ENCODE assay signal across 8 mouse cellular contexts in the genomic region with DNA sequence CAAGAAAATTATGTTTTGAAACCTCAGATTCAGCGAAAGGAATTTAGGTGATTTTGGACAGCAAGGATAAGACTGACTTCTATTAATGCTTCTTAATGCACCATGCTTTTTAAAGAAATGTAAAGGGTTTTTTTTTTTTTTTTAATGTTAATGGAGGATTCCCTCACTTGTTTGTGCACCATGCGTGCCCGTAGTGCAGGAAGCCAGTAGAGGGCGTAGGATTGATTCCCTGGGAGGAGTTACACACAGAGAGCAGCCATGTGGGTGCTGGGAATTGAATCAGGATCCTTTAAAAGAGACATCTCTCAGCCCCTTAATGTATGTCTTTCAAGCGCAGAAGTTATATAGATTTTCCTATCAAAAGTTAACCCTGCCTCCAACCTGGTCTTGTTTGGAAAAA. TPM values are rescaled to one million over a fixed set of nuclear protein-coding genes. Genes with fewer than 3 reads are reported as not detected.
DNase-seq lines count a peak whose midpoint lies in the region; ATAC-seq and TF ChIP-seq lines count a peak whose summit lies in the region.

No protein-coding gene starts in this region.

- peak overlapping the region; percentile 98 for H3K9ac ChIP-seq in intestine, embryonic 16.5 days (ENCODE audit: low read depth, low read length)
- H3K9ac ChIP-seq in lung, embryonic 14.5 days = peak overlapping the region; percentile 97

- peak overlapping the region; percentile 43 for H3K4me2 ChIP-seq in intestine, embryonic 16.5 days (ENCODE audit: low read depth, low read length)
- peak overlapping the region; percentile 65 for H3K4me2 ChIP-seq in lung, embryonic 14.5 days

- peak; percentile 52 for TF ChIP-seq CTCF in lung, embryonic 14.5 days (IDR thresholded peaks at IDR 0.05; ENCODE audit: low read depth)
- peak; percentile 44; the same call in 1 of the 2 replicates for TF ChIP-seq CTCF in small intestine, adult 2 months (IDR thresholded peaks at IDR 0.05; ENCODE audit: extremely low read depth, insufficient read length, insufficient replicate concordance, low read depth, low read length)

- peaks cover 4% of the 10 kb centered on the region; the same call in 1 of the 2 replicates for H3K4me1 ChIP-seq in intestine, embryonic 16.5 days (ENCODE audit: control insufficient read depth, insufficient read depth, low read length)
- H3K4me1 ChIP-seq in lung, embryonic 14.5 days (ENCODE audit: insufficient read depth) = peaks cover 6% of the 10 kb centered on the region
- H3K4me1 ChIP-seq in small intestine, adult 2 months (ENCODE audit: control insufficient read depth, insufficient read depth, insufficient read length, low read length) = peaks cover 7% of the 10 kb centered on the region; the same call in 1 of the 2 replicates

- no peaks in the 10 kb centered on the region for H3K9me3 ChIP-seq in intestine, embryonic 16.5 days (ENCODE audit: control insufficient read depth, low read length)
- H3K9me3 ChIP-seq in lung, embryonic 14.5 days (ENCODE audit: low read depth, low read length) = no peaks in the 10 kb centered on the region

- no peak for TF ChIP-seq POLR2A in small intestine, adult 2 months (IDR thresholded peaks at IDR 0.05; ENCODE audit: low read depth, low read length)

- 12% methylated on average over 5 of the region's 5 CpGs for WGBS in intestine, embryonic 16.5 days
- whole genome bisulfite sequencing in lung, embryonic 14.5 days = 12% methylated on average over 5 of the region's 5 CpGs
- WGBS in small intestine, adult 2 months = 17% methylated on average over 5 of the region's 5 CpGs

- peak overlapping the region; percentile 96 for H3K4me3 ChIP-seq in intestine, embryonic 16.5 days (ENCODE audit: low read length)
- peak overlapping the region; percentile 98 for H3K4me3 ChIP-seq in lung, embryonic 14.5 days (ENCODE audit: low read depth, low read length)
- peak overlapping the region; percentile 86; the same call in 1 of the 2 replicates for H3K4me3 ChIP-seq in small intestine, adult 2 months (ENCODE audit: low read depth, low read length)

- H3K27ac ChIP-seq in intestine, embryonic 16.5 days (ENCODE audit: low read length) = no peak overlapping the region
- peak overlapping the region; percentile 99 for H3K27ac ChIP-seq in lung, embryonic 14.5 days (ENCODE audit: low read depth)
- peak overlapping the region; percentile 99 for H3K27ac ChIP-seq in small intestine, adult 2 months (ENCODE audit: insufficient read depth, low read depth, low read length)

- peak; percentile 43 to 54 for DNase-seq in adrenal gland, postnatal 36 days
- no peak for DNase-seq in adrenal gland, adult 18-20 months (ENCODE audit: low spot score in 2 of 2)
- DNase-seq in R1 (ENCODE audit: low read depth, low spot score) = peak; percentile 91
- DNase-seq in fibroblast of lung, adult 2 months (ENCODE audit: low read depth) = peak; percentile 18
- peak; percentile 76 for DNase-seq in lung, embryonic 14.5 days
- DNase-seq in frontal cortex, postnatal 14 days (ENCODE audit: low spot score in 2 of 2) = no peak

- H3K36me3 ChIP-seq in intestine, embryonic 16.5 days (ENCODE audit: control insufficient read depth, insufficient read depth, low read length) = no peaks in the 10 kb centered on the region
- 0 out of 2 replicates have a peak, but pooled peaks cover 10% of the 10 kb centered on the region for H3K36me3 ChIP-seq in lung, embryonic 14.5 days (ENCODE audit: insufficient read depth)
- peaks cover 5% of the 10 kb centered on the region for H3K36me3 ChIP-seq in small intestine, adult 2 months (ENCODE audit: control insufficient read depth, insufficient read depth, low read length)

- H3K27me3 ChIP-seq in intestine, embryonic 16.5 days (replicated peaks; ENCODE audit: control insufficient read depth, insufficient read depth, low read length) = no peaks in the 10 kb centered on the region
- no peaks in the 10 kb centered on the region for H3K27me3 ChIP-seq in lung, embryonic 14.5 days (ENCODE audit: insufficient read depth, low read length)
- no peaks in the 10 kb centered on the region for H3K27me3 ChIP-seq in small intestine, adult 2 months (ENCODE audit: control insufficient read depth, insufficient read depth, low read length)

- no peak for ATAC-seq in intestine, embryonic 16.5 days
- ATAC-seq in lung, embryonic 14.5 days (ENCODE audit: insufficient read depth) = no peak

RNA-seq across cellular contexts. Expression of gene Herc4, which starts 1.1 kb away (rescaled TPM):
- total RNA-seq in adrenal gland, postnatal 36 days (2021) = 100 to 1,000 TPM; 148 to 204 TPM
- 100 to 1,000 TPM; 132 to 179 TPM for total RNA-seq in adrenal gland, adult 18-20 months (2021)
- polyA plus RNA-seq in intestine, embryonic 16.5 days (2015; fragmentation: Nextera tagmentation; extraction: Ambion mirVana) = 27.7 and 31.7 TPM in 2 replicates
- 40.5 and 44.6 TPM in 2 replicates for polyA plus RNA-seq in lung, embryonic 14.5 days (2014; fragmentation: Nextera tagmentation; extraction: Ambion mirVana)
- 6.0 and 7.2 TPM in 2 replicates for polyA plus RNA-seq in small intestine, adult 2 months (2012; rRNA removed)

RNA-seq across cellular contexts. Expression of gene Mypn, which starts 41.0 kb away (rescaled TPM):
- under 1 TPM; 0.46 to 0.59 TPM for total RNA-seq in adrenal gland, postnatal 36 days (2021)
- total RNA-seq in adrenal gland, adult 18-20 months (2021) = under 1 TPM; 0.64 to 0.76 TPM
- not detected in 2 replicates for polyA plus RNA-seq in intestine, embryonic 16.5 days (2015; fragmentation: Nextera tagmentation; extraction: Ambion mirVana)
- 0.09 and 0.41 TPM in 2 replicates for polyA plus RNA-seq in lung, embryonic 14.5 days (2014; fragmentation: Nextera tagmentation; extraction: Ambion mirVana)
- polyA plus RNA-seq in small intestine, adult 2 months (2012; rRNA removed) = 0.05 TPM in 2 replicates

Comparison
In these comparisons a context has a peak if more than half of its experiments do, and no peak if none do; other contexts are left out.
1. DNase-seq: peak in adrenal gland, postnatal 36 days (2 of 2), R1 (single experiment), fibroblast of lung, adult 2 months (single experiment) and lung, embryonic 14.5 days (single experiment); none in adrenal gland, adult 18-20 months (0 of 2) and frontal cortex, postnatal 14 days (0 of 2).
2. Peak in every context shown above with its lines, with median percentiles within 50 percentile points of each other: H3K4me3 ChIP-seq.